Mouse (Mus musculus) CH12.LX (cell line): ENCODE measurements at regions not wholly inside any gene's neighbourhood (a gene's known extent, or its start where the extent isn't known, plus 50 kb on each side); places are given as distances from the start of the nearest gene placed in this dataset.

Source experiments
- DNase-seq: peaks from one replicate; pipeline ENCODE4 v3.0.0-alpha.2; 2013; ENCODE audit errors: extremely low read depth
- H3K27ac ChIP-seq: 2 replicates; pipeline ENCODE4 v1.5.1; 2012; ENCODE audit warnings: low read depth, mild to moderate bottlenecking, control low read depth, moderate library complexity; ENCODE audit not compliant: insufficient read depth
- H3K27me3 ChIP-seq: replicated peaks from 2 replicates; pipeline ENCODE3; 2012; ENCODE audit warnings: inconsistent platforms
- H3K36me3 ChIP-seq, 2 experiments: replicated peaks in 1 of 2; 2 replicates each; pipeline versions ENCODE3 to v1.6.1; 2012; ENCODE audit warnings: inconsistent platforms in 1 of 2, low read length in 1 of 2, mild to moderate bottlenecking in 1 of 2, mixed read lengths in 1 of 2, moderate library complexity in 1 of 2; ENCODE audit not compliant: control insufficient read depth in 1 of 2, insufficient read depth in 1 of 2
- H3K4me1 ChIP-seq, 2 experiments: 2 replicates each; pipeline ENCODE4 v1.6.1; 2012; ENCODE audit warnings: inconsistent platforms in 1 of 2, moderate library complexity in 1 of 2; ENCODE audit not compliant: insufficient read depth in 2 of 2, control insufficient read depth in 1 of 2
- H3K4me2 ChIP-seq: 2 replicates; pipeline ENCODE4 v1.6.1; 2012; ENCODE audit warnings: low read depth, mild to moderate bottlenecking, control low read depth; ENCODE audit not compliant: poor library complexity, insufficient read depth, severe bottlenecking
- H3K4me3 ChIP-seq, 3 experiments: fragments of 150-350 bp in 1 of 3; sonication (generic) in 1 of 3; replicated peaks in 1 of 3; 2 replicates each; pipeline versions ENCODE3 to v1.5.1; 2011 to 2012; ENCODE audit warnings: low read depth in 2 of 3, low read length in 2 of 3, mild to moderate bottlenecking in 2 of 3, moderate library complexity in 2 of 3, control low read depth in 1 of 3, improper control_type of control experiment in 1 of 3, inconsistent platforms in 1 of 3, mixed read lengths in 1 of 3; ENCODE audit not compliant: poor library complexity in 1 of 3
- H3K79me2 ChIP-seq: replicated peaks from 2 replicates; pipeline ENCODE4 v1.6.1; 2012; ENCODE audit warnings: mild to moderate bottlenecking, moderate library complexity; ENCODE audit not compliant: control insufficient read depth, poor library complexity, insufficient read depth, severe bottlenecking; ENCODE audit errors: extremely low read depth
- H3K9ac ChIP-seq: 2 replicates; pipeline ENCODE4 v1.6.1; 2012; ENCODE audit warnings: low read depth, mild to moderate bottlenecking, control low read depth, moderate library complexity; ENCODE audit not compliant: insufficient read depth
- H3K9me3 ChIP-seq: replicated peaks from 2 replicates; pipeline ENCODE3; 2012; ENCODE audit warnings: low read length, inconsistent platforms, mixed read lengths
- BHLHE40 ChIP-seq: IDR thresholded peaks from 2 replicates; pipeline ENCODE4 v1.6.1; 2011; ENCODE audit warnings: mild to moderate bottlenecking, low read depth, low read length, improper control_type of control experiment
- CTCF ChIP-seq, 2 experiments: IDR thresholded peaks in 1 of 2; conservative IDR thresholded peaks in 1 of 2; 2 replicates each; pipeline ENCODE4 v1.5.1; 2011 to 2012; ENCODE audit warnings: low read depth in 2 of 2, low read length in 2 of 2, improper control_type of control experiment in 1 of 2, inconsistent platforms in 1 of 2, mild to moderate bottlenecking in 1 of 2, moderate library complexity in 1 of 2
- ETS1 ChIP-seq: conservative IDR thresholded peaks from 2 replicates; pipeline ENCODE4 v1.6.1; 2012; ENCODE audit warnings: low read depth, mild to moderate bottlenecking, inconsistent platforms, low read length, improper control_type of control experiment, moderate library complexity
- GABPA ChIP-seq: IDR thresholded peaks from 2 replicates; pipeline ENCODE4 v1.6.1; 2012; ENCODE audit warnings: low read depth, low read length, improper control_type of control experiment, inconsistent platforms; ENCODE audit not compliant: insufficient replicate concordance
- HCFC1 ChIP-seq: IDR thresholded peaks from 2 replicates; pipeline ENCODE4 v1.6.1; 2012; ENCODE audit warnings: low read depth, mild to moderate bottlenecking, inconsistent platforms, low read length, improper control_type of control experiment
- IRF4 ChIP-seq: IDR thresholded peaks from 2 replicates; pipeline ENCODE4 v1.6.1; 2014; ENCODE audit warnings: low read depth, mild to moderate bottlenecking, inconsistent platforms, low read length, improper control_type of control experiment
- JUN ChIP-seq: IDR thresholded peaks from 2 replicates; pipeline ENCODE4 v1.6.1; 2011; ENCODE audit warnings: low read depth, mild to moderate bottlenecking, low read length, improper control_type of control experiment, moderate library complexity; ENCODE audit not compliant: insufficient read depth
- JUND ChIP-seq: conservative IDR thresholded peaks from 2 replicates; pipeline ENCODE4 v1.6.1; 2011; ENCODE audit warnings: low read depth, low read length, improper control_type of control experiment
- KAT2A ChIP-seq: IDR thresholded peaks from 2 replicates; pipeline ENCODE4 v1.6.1; 2012; ENCODE audit warnings: low read length, improper control_type of control experiment, inconsistent platforms; ENCODE audit not compliant: insufficient replicate concordance
- PAX5 ChIP-seq: IDR thresholded peaks from 2 replicates; pipeline ENCODE4 v1.6.1; 2012; ENCODE audit warnings: low read length, inconsistent platforms, mixed read lengths
- RAD21 ChIP-seq: IDR thresholded peaks from 2 replicates; pipeline ENCODE4 v1.6.1; 2011; ENCODE audit warnings: low read depth, mild to moderate bottlenecking, low read length, improper control_type of control experiment, moderate library complexity
- SIN3A ChIP-seq: IDR thresholded peaks from 2 replicates; pipeline ENCODE4 v1.6.1; 2012; ENCODE audit warnings: low read length, improper control_type of control experiment, inconsistent platforms
- TBP ChIP-seq: conservative IDR thresholded peaks from 2 replicates; pipeline ENCODE4 v1.6.1; 2011; ENCODE audit warnings: low read depth, low read length, improper control_type of control experiment
- TCF12 ChIP-seq: IDR thresholded peaks from 2 replicates; pipeline ENCODE4 v1.6.1; 2014; ENCODE audit warnings: low read depth, mild to moderate bottlenecking, inconsistent platforms, low read length, improper control_type of control experiment
- UBTF ChIP-seq: IDR thresholded peaks from 2 replicates; pipeline ENCODE4 v1.6.1; 2012; ENCODE audit warnings: low read depth, mild to moderate bottlenecking, inconsistent platforms, low read length, improper control_type of control experiment, moderate library complexity
- ZKSCAN1 ChIP-seq: IDR thresholded peaks from 2 replicates; pipeline ENCODE4 v1.6.1; 2012; ENCODE audit warnings: low read depth, inconsistent platforms, low read length, improper control_type of control experiment, borderline replicate concordance
- ZMIZ1 ChIP-seq: IDR thresholded peaks from 2 replicates; pipeline ENCODE4 v1.6.1; 2012; ENCODE audit warnings: low read depth, mild to moderate bottlenecking, inconsistent platforms, low read length, improper control_type of control experiment
- dilution Hi-C: fragments of 300-500 bp; cut with MboI; formaldehyde crosslinking; loops from 2 replicates; pipeline ENCODE4 v1.14.3; 2020; ENCODE audit warnings: low sequenced_read_pairs; ENCODE audit not compliant: extremely low pct_unique_long_range_greater_than_20kb, extremely low pct_ligation_motif_present
- in situ Hi-C: fragments of 300-500 bp; cut with MboI; formaldehyde crosslinking; loops from 3 replicates; pipeline ENCODE4 v1.14.3; 2019; ENCODE audit warnings: low sequenced_read_pairs, low pct_ligation_motif_present, low pct_unique_long_range_greater_than_20kb, mixed read lengths

DNA sequence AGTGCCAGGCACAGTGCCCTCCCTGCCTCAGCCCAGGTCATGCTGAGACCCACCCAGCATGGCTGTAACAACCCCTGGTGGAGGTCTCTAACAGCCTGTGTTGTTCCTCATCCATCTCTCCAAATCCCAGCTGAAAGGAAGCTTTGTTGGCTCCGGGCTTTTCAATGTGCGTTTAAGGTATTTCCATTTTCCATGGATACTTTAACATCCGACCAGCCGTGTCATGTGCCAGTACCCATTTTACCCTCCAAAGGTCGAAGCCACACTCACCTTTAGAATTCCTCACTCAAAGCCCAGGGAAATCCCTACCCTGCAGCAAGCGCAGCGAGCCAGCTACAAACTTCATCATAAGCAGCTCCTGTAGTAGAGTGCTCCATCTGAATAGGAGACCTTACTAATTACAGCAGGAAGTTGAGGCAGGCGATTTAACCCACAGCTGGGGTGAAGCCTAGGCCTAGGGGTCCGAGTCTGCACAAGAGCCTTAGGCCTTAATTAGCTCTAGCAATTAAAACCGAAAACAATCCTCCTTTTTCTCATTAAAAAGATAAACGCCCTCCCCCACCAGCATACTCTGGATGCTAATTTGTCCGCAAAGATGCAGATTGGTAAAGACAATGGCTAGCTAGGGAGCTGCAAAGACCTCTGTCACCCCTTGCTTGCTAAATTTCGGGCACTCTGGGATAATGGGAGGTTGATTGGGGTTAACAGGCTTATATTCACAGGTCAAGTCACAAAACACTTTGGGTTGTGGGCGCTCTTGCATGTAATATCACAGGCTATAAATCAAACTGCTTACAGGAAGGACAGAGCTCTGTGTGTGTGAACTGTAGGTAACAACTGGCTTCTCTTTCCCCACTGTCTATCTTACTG, 171.2 kb downstream of the Pmp22 start:
- peaks cover 6% of the 10 kb centered on the region for H3K9me3 ChIP-seq
- DNase-seq, result no peak
- TF ChIP-seq KAT2A (no peak), BHLHE40 (no peak), ZKSCAN1 (no peak), PAX5 (no peak), TBP (no peak), UBTF (no peak), CTCF (conservative IDR thresholded peaks at IDR 0.05 in 1 of 2, IDR thresholded peaks at IDR 0.05 in 1 of 2; ENCODE audit: low read depth in 2 of 2, low read length in 2 of 2) (no peak), IRF4 (no peak), RAD21 (no peak), SIN3A (no peak), TCF12 (no peak), ZMIZ1 (no peak), GABPA (no peak), ETS1 (no peak), JUND (no peak), HCFC1 (no peak)
- TF ChIP-seq, all 38 proteins: peak for 0
- Histone ChIP-seq H3K79me2 (no peaks in the 10 kb centered on the region), H3K4me2 (no peak overlapping the region), H3K9ac (no peak overlapping the region), H3K27me3 (no peaks in the 10 kb centered on the region), H3K4me3 (no peak overlapping the region), H3K4me1 (no peaks in the 10 kb centered on the region), H3K36me3 (no peaks in the 10 kb centered on the region), H3K27ac (no peak overlapping the region)
- in situ Hi-C loops, result no loop called here
- dilution Hi-C loops, result no loop called here

DNA sequence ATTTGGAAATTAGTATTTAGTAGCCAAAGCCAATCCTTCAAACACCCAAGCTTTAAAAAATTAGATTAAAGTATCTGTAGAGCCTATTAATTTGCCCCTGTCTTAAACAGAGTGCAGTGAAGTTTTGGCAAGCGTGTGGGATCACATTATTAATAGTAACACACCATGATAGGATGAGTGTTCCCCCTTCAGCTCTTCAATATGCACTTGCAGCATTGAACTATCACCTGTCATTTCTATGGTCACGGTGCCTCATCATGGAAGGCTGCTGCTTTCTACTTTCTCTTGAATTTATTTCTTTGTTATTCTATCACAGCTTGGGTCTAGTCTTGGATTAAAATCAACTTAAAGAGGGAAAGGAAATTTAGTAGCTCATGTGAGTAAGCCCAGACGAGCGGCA, 196.4 kb downstream of the Pmp22 start:
- H3K36me3 ChIP-seq, result no peaks in the 10 kb centered on the region
- no peak overlapping the region for H3K27ac ChIP-seq
- H3K27me3 ChIP-seq, result peaks cover 4% of the 10 kb centered on the region
- in situ Hi-C loops, result no loop called here
- H3K79me2 ChIP-seq, result no peaks in the 10 kb centered on the region
- H3K9me3 ChIP-seq, result no peaks in the 10 kb centered on the region
- no peak overlapping the region for H3K4me2 ChIP-seq
- no peak overlapping the region for H3K4me3 ChIP-seq
- TF ChIP-seq JUN, result no peak
- dilution Hi-C loops, result no loop called here
- H3K4me1 ChIP-seq, result no peaks in the 10 kb centered on the region
- H3K9ac ChIP-seq, result no peak overlapping the region
- DNase-seq, result no peak
